Mouse (Mus musculus) C2C12 (cell line): ENCODE measurements around the gene Ddx60.

Experiments used
- CEBPB ChIP-seq: IDR thresholded peaks from one replicate; pipeline ENCODE4 v1.6.1; 2011; ENCODE audit warnings: low read depth, mild to moderate bottlenecking, control low read depth, moderate library complexity
- CTCF ChIP-seq: IDR thresholded peaks from one replicate; pipeline ENCODE4 v1.5.1; 2011; ENCODE audit not compliant: control insufficient read depth, insufficient read depth, insufficient read length
- FOSL1 ChIP-seq: IDR thresholded peaks from one replicate; pipeline ENCODE4 v1.8.0; 2011; ENCODE audit warnings: mild to moderate bottlenecking, low read length; ENCODE audit not compliant: poor library complexity, insufficient read depth, severe bottlenecking
- MAX ChIP-seq: IDR thresholded peaks from one replicate; pipeline ENCODE4 v1.6.1; 2011; ENCODE audit warnings: mild to moderate bottlenecking, control low read depth
- MYOD1 ChIP-seq: IDR thresholded peaks from one replicate; pipeline ENCODE4 v1.6.1; 2011; ENCODE audit warnings: low read depth; ENCODE audit not compliant: control insufficient read depth, insufficient read length
- MYOG ChIP-seq: IDR thresholded peaks from one replicate; pipeline ENCODE4 v1.6.1; 2011; ENCODE audit not compliant: control insufficient read depth, insufficient read length; ENCODE audit errors: extremely low read depth
- USF1 ChIP-seq: IDR thresholded peaks from one replicate; pipeline ENCODE4 v1.6.1; 2011; ENCODE audit warnings: low read depth, mild to moderate bottlenecking, control low read depth, moderate library complexity

DNA sequence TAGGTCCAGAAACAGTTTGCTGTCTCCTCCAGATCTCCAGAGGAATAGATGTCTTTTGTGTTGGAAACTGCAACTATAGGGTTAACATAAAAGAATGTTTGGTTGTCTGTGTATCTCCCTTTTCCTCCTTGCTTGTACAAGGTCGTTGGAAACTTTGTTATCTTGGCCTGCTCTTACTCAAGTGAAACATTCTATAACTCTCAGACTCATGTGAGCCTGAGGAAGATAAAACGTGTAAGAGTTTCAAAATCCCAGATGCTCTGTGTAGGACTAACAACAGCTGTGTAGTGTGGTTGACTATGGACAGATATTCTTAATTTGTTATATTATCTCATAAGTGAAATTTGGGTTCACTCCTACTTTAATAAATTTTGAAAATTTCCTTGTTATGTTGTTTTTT lies 5.4 kb downstream of the Ddx60 start:
- TF ChIP-seq CTCF (no peak), MAX (no peak), USF1 (no peak), CEBPB (no peak), MYOD1 (no peak), MYOG (no peak), FOSL1 (no peak)
